Mouse (Mus musculus): ENCODE data around the gene Tapbpl.

GRCm38 (mm10) chr6:125266091-125266490 lies 34.4 kb upstream of the Tapbpl start:
- TF ChIP-seq CTCF (IDR thresholded peaks at IDR 0.05; ENCODE audit: borderline replicate concordance, insufficient read depth, low read depth, low read length) (no peak), POLR2A (IDR thresholded peaks at IDR 0.05; ENCODE audit: borderline replicate concordance, insufficient read depth, low read length) (no peak)
